Mouse (Mus musculus) midbrain, embryonic 15.5 days (tissue): ENCODE data around the gene Egfl7. TPM values are rescaled to one million over a fixed set of nuclear protein-coding genes. Genes with fewer than 3 reads are reported as not detected.

ENCODE experiments used
- ATAC-seq: fragments of 200-750 bp; cut with Nextera tagmentation; replicated peaks from 2 replicates; pipeline ENCODE4 v1.8.0; 2017; ENCODE audit warnings: moderate TSS enrichment
- H3K27ac ChIP-seq: fragments of 300-500 bp; sonication (generic); 2 replicates; pipeline ENCODE4 v1.5.1; 2015; ENCODE audit warnings: mild to moderate bottlenecking, inconsistent platforms
- H3K27me3 ChIP-seq: fragments of 300-500 bp; sonication (generic); replicated peaks from 2 replicates; pipeline ENCODE4 v1.6.1; 2015; ENCODE audit warnings: inconsistent platforms
- H3K36me3 ChIP-seq: fragments of 300-500 bp; sonication (generic); replicated peaks from 2 replicates; pipeline ENCODE4 v1.6.1; 2015; ENCODE audit warnings: inconsistent platforms
- H3K4me1 ChIP-seq: fragments of 300-500 bp; sonication (generic); 2 replicates; pipeline ENCODE4 v1.6.1; 2015; ENCODE audit warnings: inconsistent platforms
- H3K4me2 ChIP-seq: fragments of 300-500 bp; sonication (generic); 2 replicates; pipeline ENCODE4 v1.6.1; 2015; ENCODE audit warnings: inconsistent platforms, mild to moderate bottlenecking, moderate library complexity
- H3K4me3 ChIP-seq: fragments of 300-500 bp; sonication (generic); 2 replicates; pipeline ENCODE4 v1.5.1; 2015; ENCODE audit warnings: mild to moderate bottlenecking, inconsistent platforms
- H3K9ac ChIP-seq: fragments of 300-500 bp; sonication (generic); 2 replicates; pipeline ENCODE4 v1.6.1; 2015; ENCODE audit warnings: mild to moderate bottlenecking, inconsistent platforms
- H3K9me3 ChIP-seq: fragments of 300-500 bp; sonication (generic); 2 replicates; pipeline ENCODE4 v1.6.1; 2016; ENCODE audit warnings: inconsistent platforms
- WGBS: fragments of 180-500 bp; shearing (Covaris S2); methylation state at CpG from one replicate; pipeline ENCODE4 v1.1.7; 2015; ENCODE audit warnings: mixed read lengths; 5-methylcytosine and 5-hydroxymethylcytosine counted together
- polyA plus RNA-seq: library from polyadenylated mRNA; unstranded; fragments of >200 nt; fragmentation: Nextera tagmentation; extraction: Ambion mirVana; gene quantifications from 2 replicates; pipeline ENCODE4 v1.2.1, GENCODE M21; 2015

Egfl7 gene
- polyA plus RNA-seq, 1 experiment from 2014 or later, result 71.8 TPM

DNA sequence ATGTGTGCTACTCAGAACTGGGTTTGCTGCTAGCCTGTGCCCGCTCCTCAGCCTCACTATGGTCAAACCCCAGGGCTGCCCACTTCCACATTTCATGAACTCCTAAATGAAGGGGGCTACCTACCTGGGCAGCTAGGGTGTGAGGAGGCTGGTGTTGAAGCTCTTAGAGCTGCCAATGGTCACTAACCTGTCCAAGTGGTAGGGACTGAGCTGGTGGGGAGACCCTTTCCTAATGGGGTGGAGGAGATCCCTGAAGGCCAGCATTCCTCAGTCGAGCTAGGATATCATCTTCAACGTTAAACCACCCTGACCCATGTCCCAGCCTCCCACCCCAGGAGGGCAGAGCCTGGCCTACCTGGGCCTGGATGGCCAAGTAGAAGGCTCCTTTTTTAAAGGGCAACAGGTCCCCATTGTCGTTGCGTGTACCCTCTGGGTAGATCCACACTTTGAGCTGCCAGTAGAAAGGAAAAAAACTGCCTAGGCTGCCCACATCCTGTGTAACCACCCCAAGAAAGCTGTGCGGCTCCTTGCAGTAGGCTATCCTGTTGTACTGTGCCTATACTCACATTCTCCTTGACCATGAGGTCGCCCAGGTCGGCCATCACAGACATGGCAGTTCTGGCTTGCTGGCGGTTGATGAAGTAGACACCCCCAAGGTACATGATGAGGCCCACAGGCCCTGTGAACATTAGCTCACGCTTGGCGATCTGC is 16.1 kb downstream of the Egfl7 start:
- Histone ChIP-seq H3K9ac (no peak overlapping the region), H3K36me3 (no peaks in the 10 kb centered on the region), H3K4me3 (no peak overlapping the region), H3K9me3 (no peaks in the 10 kb centered on the region), H3K27ac (no peak overlapping the region), H3K4me1 (no peaks in the 10 kb centered on the region), H3K27me3 (no peaks in the 10 kb centered on the region), H3K4me2 (no peak overlapping the region)
- no peak for ATAC-seq
- WGBS, result 86% methylated on average over 11 of the region's 11 CpGs

DNA sequence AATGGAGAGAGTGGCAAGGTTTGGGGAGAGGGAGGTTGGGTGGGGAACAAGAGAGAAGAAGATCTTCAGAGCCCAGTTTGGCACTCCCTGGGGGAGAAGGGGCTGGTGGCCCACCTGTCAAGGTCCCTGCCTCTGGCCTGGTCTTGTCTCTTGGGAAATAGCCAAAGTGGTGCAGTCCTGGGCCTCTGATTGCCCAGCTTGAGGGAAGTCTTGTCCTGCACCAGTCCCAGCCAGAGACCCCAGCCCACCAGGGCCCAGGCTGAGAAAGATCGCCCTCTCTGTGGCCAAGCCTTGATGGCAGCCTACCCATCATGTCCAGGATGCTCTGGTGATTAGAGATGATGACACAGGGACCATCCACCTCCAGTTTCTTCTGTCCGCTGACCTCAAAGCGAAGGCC is 17.1 kb downstream of the Egfl7 start:
- H3K4me3 ChIP-seq, result no peak overlapping the region
- H3K9me3 ChIP-seq, result no peaks in the 10 kb centered on the region
- H3K4me1 ChIP-seq, result no peaks in the 10 kb centered on the region
- no peak overlapping the region for H3K9ac ChIP-seq
- ATAC-seq, result no peak
- WGBS, result 96% methylated on average over 3 of the region's 3 CpGs
- H3K36me3 ChIP-seq, result no peaks in the 10 kb centered on the region
- H3K4me2 ChIP-seq, result no peak overlapping the region
- H3K27me3 ChIP-seq, result no peaks in the 10 kb centered on the region
- H3K27ac ChIP-seq, result no peak overlapping the region

GRCm38 (mm10) chr2:26597810-26598209 is 18.0 kb downstream of the Egfl7 start:
- H3K4me3 ChIP-seq, result no peak overlapping the region
- 86% methylated on average over 2 of the region's 2 CpGs for WGBS
- H3K27me3 ChIP-seq, result peaks cover 5% of the 10 kb centered on the region
- H3K9me3 ChIP-seq, result no peaks in the 10 kb centered on the region
- no peaks in the 10 kb centered on the region for H3K36me3 ChIP-seq
- no peak overlapping the region for H3K4me2 ChIP-seq
- no peak overlapping the region for H3K9ac ChIP-seq
- ATAC-seq, result no peak
- H3K27ac ChIP-seq, result no peak overlapping the region
- no peaks in the 10 kb centered on the region for H3K4me1 ChIP-seq

DNA sequence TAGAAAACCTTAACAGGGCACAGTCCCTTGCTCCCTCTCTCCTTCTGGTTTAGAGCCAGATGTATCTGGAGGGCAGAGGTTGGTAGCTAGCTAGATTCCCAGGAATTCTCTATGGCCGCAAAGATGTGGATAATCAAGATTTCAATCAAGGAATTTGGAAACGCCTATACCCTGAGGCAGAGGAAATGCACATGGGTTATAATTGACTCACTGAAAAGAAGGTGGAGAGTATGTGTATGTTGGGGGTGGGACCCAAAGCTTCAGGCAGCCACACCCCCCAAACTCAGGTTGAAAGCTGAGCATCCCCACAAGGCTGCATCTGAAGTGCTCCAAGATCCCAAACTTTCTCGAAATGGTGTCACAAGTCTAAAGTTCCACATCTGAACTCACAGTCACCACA is 18.6 kb downstream of the Egfl7 start:
- no peak overlapping the region for H3K9ac ChIP-seq
- no peak for ATAC-seq
- H3K36me3 ChIP-seq, result no peaks in the 10 kb centered on the region
- H3K4me3 ChIP-seq, result no peak overlapping the region
- peaks cover 11% of the 10 kb centered on the region for H3K27me3 ChIP-seq
- H3K9me3 ChIP-seq, result no peaks in the 10 kb centered on the region
- 89% methylated on average over 3 of the region's 3 CpGs for WGBS
- no peak overlapping the region for H3K27ac ChIP-seq
- no peak overlapping the region for H3K4me2 ChIP-seq
- peaks cover 1% of the 10 kb centered on the region for H3K4me1 ChIP-seq

DNA sequence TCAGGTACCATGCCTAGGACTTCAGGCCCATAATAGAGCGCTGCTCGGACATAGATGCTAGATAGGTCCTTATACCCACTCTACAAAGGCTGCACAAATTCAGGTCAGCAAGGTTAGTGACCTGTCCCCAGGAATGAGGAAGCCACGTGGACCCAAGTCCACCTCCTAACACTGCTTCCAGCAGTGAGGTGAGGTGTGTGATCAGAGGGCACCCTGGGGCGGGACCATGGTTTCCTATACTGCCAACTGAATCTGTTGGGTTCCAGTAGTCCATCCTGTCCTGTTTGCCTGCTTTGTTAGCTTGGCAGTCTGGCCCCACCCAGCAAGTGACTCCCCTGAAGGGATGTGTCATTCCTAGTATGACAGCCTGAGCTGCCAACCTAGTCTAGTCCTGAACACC is 20.2 kb downstream of the Egfl7 start:
- no peaks in the 10 kb centered on the region for H3K36me3 ChIP-seq
- no peak overlapping the region for H3K9ac ChIP-seq
- peaks cover 12% of the 10 kb centered on the region for H3K4me1 ChIP-seq
- H3K27ac ChIP-seq, result no peak overlapping the region
- H3K27me3 ChIP-seq, result peaks cover 25% of the 10 kb centered on the region
- no peaks in the 10 kb centered on the region for H3K9me3 ChIP-seq
- no peak overlapping the region for H3K4me3 ChIP-seq
- ATAC-seq, result no peak
- WGBS, result 86% methylated on average over 4 of the region's 4 CpGs
- no peak overlapping the region for H3K4me2 ChIP-seq

DNA sequence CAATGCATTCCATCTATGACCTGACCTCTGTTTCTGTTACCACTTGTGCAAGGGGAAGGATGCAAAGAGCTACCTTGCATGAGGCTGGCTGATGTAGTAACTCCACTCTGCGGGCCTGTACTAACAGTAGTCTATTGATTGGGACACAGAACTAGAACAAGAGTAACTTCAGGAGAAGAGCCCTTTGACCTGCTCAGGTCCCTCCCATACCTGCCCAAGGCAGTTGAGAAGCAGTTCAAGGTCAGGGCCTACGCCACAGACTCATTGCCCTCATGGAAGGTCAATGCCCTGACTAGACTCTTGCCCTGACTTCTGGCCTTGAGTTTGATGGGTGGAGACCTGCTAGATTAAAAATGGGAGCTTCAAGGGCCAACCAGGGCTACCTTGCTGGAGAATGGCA is 20.9 kb downstream of the Egfl7 start:
- Histone ChIP-seq H3K4me1 (peaks cover 12% of the 10 kb centered on the region), H3K27me3 (peaks cover 25% of the 10 kb centered on the region), H3K9me3 (no peaks in the 10 kb centered on the region), H3K36me3 (no peaks in the 10 kb centered on the region), H3K4me2 (no peak overlapping the region), H3K9ac (no peak overlapping the region), H3K27ac (no peak overlapping the region), H3K4me3 (no peak overlapping the region)
- WGBS, result 89% methylated on average over 2 of the region's 2 CpGs
- no peak for ATAC-seq

DNA sequence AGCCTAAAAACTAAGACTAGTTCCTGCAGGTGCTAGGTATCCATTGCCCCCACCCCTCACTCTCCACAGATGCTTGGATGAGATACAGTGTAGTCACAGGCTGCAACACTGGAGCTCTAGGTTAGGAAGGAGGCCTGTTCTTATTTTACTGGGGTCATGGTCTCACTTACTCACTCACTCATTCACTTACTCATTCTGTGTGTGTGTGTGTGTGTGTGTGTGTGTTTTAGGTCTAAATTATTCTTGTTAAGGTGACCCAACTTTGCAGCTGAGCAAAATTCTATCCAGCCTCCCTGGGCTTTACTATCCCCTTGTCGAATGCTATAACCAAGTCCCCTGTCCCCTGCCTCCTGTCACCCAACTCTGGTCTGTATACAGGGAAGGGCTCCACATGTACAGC is 21.8 kb downstream of the Egfl7 start:
- Histone ChIP-seq H3K4me1 (peaks cover 12% of the 10 kb centered on the region), H3K4me2 (no peak overlapping the region), H3K9ac (no peak overlapping the region), H3K27ac (no peak overlapping the region), H3K27me3 (peaks cover 29% of the 10 kb centered on the region), H3K4me3 (no peak overlapping the region), H3K9me3 (no peaks in the 10 kb centered on the region), H3K36me3 (no peaks in the 10 kb centered on the region)
- ATAC-seq, result no peak
- 97% methylated on average over 1 of the region's 1 CpGs for WGBS

DNA sequence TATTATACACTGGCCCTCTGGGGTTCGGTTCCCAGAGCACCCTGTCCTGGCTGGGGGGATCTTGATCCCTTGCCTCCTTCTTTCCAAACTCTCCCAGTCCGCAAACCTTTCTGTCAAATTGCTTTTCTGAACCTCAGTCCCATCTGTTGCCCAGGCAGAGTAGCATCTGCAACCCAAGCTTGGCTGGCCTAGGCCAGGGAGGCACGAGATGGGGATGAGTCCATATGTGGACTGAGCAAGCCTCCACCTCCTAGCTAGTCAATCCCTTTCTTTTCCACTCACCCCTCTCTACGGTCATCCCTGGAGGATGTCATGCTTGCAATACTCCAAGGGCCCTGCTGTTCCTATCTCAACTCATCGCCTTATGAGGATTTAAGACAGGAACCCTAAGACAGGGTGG is 22.8 kb downstream of the Egfl7 start:
- Histone ChIP-seq H3K27me3 (peaks cover 29% of the 10 kb centered on the region), H3K9ac (no peak overlapping the region), H3K36me3 (no peaks in the 10 kb centered on the region), H3K4me2 (no peak overlapping the region), H3K4me3 (no peak overlapping the region), H3K4me1 (peaks cover 12% of the 10 kb centered on the region), H3K27ac (no peak overlapping the region), H3K9me3 (no peaks in the 10 kb centered on the region)
- no peak for ATAC-seq
- WGBS, result 85% methylated on average over 5 of the region's 5 CpGs

DNA sequence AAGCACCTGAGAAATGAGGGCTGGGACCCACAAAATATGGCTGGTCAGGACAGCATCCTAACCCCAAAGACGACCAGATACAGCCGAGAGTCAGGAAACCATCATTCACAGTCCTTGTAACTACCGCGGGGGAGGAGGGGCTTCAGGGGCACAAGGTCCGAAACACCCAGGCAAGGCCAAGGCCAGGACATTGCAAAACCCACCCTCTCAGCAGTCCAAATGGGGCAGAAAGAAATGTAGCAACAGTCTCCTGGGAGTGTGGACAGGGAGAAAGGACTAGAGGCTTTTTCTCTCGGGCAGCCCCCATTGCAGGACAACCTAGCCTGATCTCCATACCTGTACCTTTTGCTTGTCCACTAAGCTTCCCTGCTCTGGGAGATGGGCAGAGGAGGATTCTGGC is 23.3 kb downstream of the Egfl7 start:
- WGBS, result 28% methylated on average over 6 of the region's 6 CpGs
- Histone ChIP-seq H3K9ac (no peak overlapping the region), H3K27me3 (peaks cover 29% of the 10 kb centered on the region), H3K4me3 (peak overlapping the region; percentile 54), H3K9me3 (no peaks in the 10 kb centered on the region), H3K4me2 (peak overlapping the region; percentile 82), H3K27ac (no peak overlapping the region), H3K36me3 (no peaks in the 10 kb centered on the region), H3K4me1 (peaks cover 12% of the 10 kb centered on the region)
- ATAC-seq, result no peak

DNA sequence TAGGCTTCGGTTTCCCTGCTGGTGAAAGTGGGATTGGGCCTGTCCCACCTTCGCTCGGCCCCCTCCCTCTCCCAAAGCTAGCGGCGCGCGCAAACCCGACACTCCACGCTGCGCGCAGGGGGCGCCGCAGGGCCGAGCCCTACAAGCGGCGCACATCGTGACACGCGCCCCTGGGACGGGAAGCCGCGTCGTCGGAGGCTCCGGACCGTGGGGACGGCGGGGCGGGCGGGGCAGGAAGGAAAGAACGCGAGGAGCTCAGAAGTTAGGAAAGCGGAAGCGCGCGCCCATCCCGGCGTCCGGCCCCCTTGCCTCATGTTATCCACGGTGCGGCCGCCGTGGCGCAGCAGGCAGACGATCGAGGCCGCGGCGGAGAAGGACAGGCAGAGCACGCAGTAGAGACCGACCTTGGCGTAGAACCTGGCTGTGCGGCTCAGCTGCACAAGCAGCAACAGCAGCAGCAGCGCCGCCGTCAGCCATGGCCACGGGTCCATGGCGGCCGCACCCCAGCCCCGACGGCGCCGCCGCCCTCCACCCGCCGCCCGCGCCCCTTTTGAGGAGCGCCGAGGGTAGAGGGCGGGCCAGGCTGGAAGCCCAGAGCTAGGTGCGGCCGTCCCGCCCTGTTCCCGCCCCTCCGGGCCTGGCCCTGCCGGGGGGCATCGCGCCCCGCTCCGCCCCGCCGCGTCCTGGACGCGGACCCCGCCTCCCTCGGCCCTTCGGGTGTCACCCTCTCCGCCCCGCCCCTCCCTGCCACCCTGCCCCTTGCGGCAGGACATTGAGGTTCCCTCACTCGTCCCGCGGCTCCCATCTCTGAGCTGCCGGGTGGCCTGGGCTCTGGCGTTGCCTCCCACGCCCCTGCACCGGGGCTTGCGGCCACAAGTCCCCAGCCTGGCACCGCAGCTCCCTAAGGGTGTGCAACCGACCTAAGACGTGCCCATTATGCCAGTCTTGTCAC is 24.2 kb downstream of the Egfl7 start, which contains the start of gene Agpat2:
Agpat2 (minus strand) TSS at position 698 of the 952 bp plus-strand sequence.
- WGBS, result under 1% methylated on average over 97 of the region's 103 CpGs
- peak within 1 kb of the TSS; percentile 82 for H3K4me2 ChIP-seq

DNA sequence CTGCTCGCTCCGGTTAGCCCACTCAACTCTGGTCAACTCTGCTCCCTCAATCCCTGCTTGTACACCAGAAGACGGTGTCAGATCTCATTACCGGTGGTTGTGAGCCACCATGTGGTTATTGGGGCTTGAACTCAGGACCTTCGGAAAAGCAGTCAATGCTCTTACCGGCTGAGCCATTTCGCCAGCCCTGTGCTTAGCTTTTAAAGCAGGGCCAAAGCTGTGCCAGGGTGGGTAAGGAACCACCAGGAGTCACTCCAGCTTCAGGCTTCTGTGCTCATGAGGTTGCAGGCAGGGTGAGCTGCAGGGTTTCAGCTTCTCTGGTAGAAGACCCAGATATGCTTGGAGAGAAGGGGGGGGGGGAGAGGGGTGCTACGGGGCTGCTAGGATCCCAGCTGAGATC is 25.5 kb downstream of the Egfl7 start:
- Histone ChIP-seq H3K4me2 (no peak overlapping the region), H3K4me3 (no peak overlapping the region), H3K9ac (no peak overlapping the region), H3K9me3 (no peaks in the 10 kb centered on the region), H3K4me1 (peaks cover 12% of the 10 kb centered on the region), H3K27me3 (peaks cover 29% of the 10 kb centered on the region), H3K36me3 (no peaks in the 10 kb centered on the region), H3K27ac (no peak overlapping the region)
- ATAC-seq, result no peak
- 85% methylated on average over 8 of the region's 8 CpGs for WGBS

More for the DNA sequence above, 24.2 kb downstream of the Egfl7 start, which contains the start of gene Agpat2:
- Histone ChIP-seq H3K9me3 (no peaks in the 10 kb centered on the region), H3K4me1 (peaks cover 12% of the 10 kb centered on the region), H3K9ac (peak within 1 kb of the TSS; percentile 48), H3K4me3 (peak within 1 kb of the TSS; percentile 54), H3K27ac (no peak within 1 kb of the TSS), H3K27me3 (peaks cover 29% of the 10 kb centered on the region), H3K36me3 (no peaks in the 10 kb centered on the region)
- peak; percentile 80 for ATAC-seq

GRCm38 (mm10) chr2:26606579-26606978 is 26.8 kb downstream of the Egfl7 start:
- Histone ChIP-seq H3K4me1 (peaks cover 12% of the 10 kb centered on the region), H3K27ac (no peak overlapping the region), H3K9ac (no peak overlapping the region), H3K9me3 (no peaks in the 10 kb centered on the region), H3K36me3 (no peaks in the 10 kb centered on the region), H3K4me2 (no peak overlapping the region), H3K27me3 (peaks cover 29% of the 10 kb centered on the region), H3K4me3 (no peak overlapping the region)
- WGBS, result 86% methylated on average over 3 of the region's 3 CpGs
- ATAC-seq, result no peak
